Mouse (Mus musculus) intestine, postnatal 0 days (tissue): ENCODE data around the gene Dlg2. TPM values are rescaled to one million over a fixed set of nuclear protein-coding genes. Genes with fewer than 3 reads are reported as not detected.

Experiments
- ATAC-seq: fragments of 200-750 bp; cut with Nextera tagmentation; 2 replicates; pipeline ENCODE4 v1.8.0; 2017; ENCODE audit warnings: mild to moderate bottlenecking, moderate TSS enrichment, moderate library complexity
- H3K27ac ChIP-seq: fragments of 300-500 bp; sonication (generic); 2 replicates; pipeline ENCODE4 v1.5.1; 2014; ENCODE audit warnings: mild to moderate bottlenecking, low read depth, low read length, moderate library complexity
- H3K27me3 ChIP-seq: fragments of 300-500 bp; sonication (generic); replicated peaks from 2 replicates; pipeline ENCODE4 v1.6.1; 2014; ENCODE audit warnings: low read length, mixed read lengths; ENCODE audit not compliant: control insufficient read depth, insufficient read depth
- H3K36me3 ChIP-seq: fragments of 300-500 bp; sonication (generic); 2 replicates; pipeline ENCODE4 v1.6.1; 2014; ENCODE audit warnings: mild to moderate bottlenecking, moderate library complexity; ENCODE audit not compliant: control insufficient read depth, insufficient read depth
- H3K4me1 ChIP-seq: fragments of 300-500 bp; sonication (generic); replicated peaks from 2 replicates; pipeline ENCODE4 v1.6.1; 2014; ENCODE audit warnings: antibody characterized with exemption, low read length, mixed read lengths; ENCODE audit not compliant: control insufficient read depth, insufficient read depth
- H3K4me2 ChIP-seq: fragments of 300-500 bp; sonication (generic); replicated peaks from 2 replicates; pipeline ENCODE4 v1.6.1; 2014; ENCODE audit warnings: low read depth, mild to moderate bottlenecking, moderate library complexity
- H3K4me3 ChIP-seq: fragments of 300-500 bp; sonication (generic); 2 replicates; pipeline ENCODE4 v1.5.1; 2014; ENCODE audit warnings: low read depth, low read length
- H3K9ac ChIP-seq: fragments of 300-500 bp; sonication (generic); 2 replicates; pipeline ENCODE4 v1.6.1; 2014; ENCODE audit warnings: mild to moderate bottlenecking, low read depth, low read length
- H3K9me3 ChIP-seq: fragments of 300-500 bp; sonication (generic); 2 replicates; pipeline ENCODE4 v1.6.1; 2016; ENCODE audit warnings: mixed run types; ENCODE audit not compliant: control insufficient read depth
- CTCF ChIP-seq: sonication (generic); IDR thresholded peaks from 2 replicates; pipeline ENCODE4 v1.5.1; 2016; ENCODE audit warnings: low read depth, mild to moderate bottlenecking, control low read depth, antibody characterized with exemption, moderate library complexity
- WGBS: fragments of 180-500 bp; shearing (Covaris S2); extraction: QIAGEN DNeasy Blood & Tissue Kit; methylation state at CpG from one replicate; pipeline ENCODE4 v1.1.7; 2014; 5-methylcytosine and 5-hydroxymethylcytosine counted together
- polyA plus RNA-seq: library from polyadenylated mRNA; unstranded; fragments of >200 nt; fragmentation: Nextera tagmentation; extraction: Ambion mirVana; gene quantifications from 2 replicates; pipeline ENCODE4 v1.2.1, GENCODE M21; 2015

Gene Dlg2
- polyA plus RNA-seq, 1 experiment from 2014 or later = 1.1 TPM

DNA sequence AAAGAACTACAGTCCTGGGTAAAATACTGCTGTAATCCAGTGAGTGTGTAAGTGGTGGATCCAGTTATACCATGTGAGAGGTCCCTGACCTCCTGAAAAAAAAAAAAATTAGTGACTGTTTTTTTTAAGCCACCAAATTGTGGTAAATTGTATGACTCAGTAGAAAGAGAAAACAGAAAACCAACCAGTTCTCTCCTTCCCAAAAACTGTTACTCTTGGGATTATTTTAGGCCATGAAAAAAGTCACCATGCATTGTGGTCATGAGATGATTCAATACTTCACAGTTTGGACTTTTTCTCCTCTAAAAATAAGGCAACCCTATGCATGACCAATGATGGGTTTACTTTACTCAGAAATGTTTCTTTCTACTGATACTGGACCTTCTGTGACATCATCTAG, 1291.2 kb downstream of the Dlg2 start:
- no peak for ATAC-seq
- Histone ChIP-seq H3K4me2 (no peak overlapping the region), H3K27ac (no peak overlapping the region), H3K4me3 (no peak overlapping the region), H3K4me1 (no peaks in the 10 kb centered on the region), H3K9me3 (no peaks in the 10 kb centered on the region), H3K36me3 (no peaks in the 10 kb centered on the region), H3K9ac (no peak overlapping the region), H3K27me3 (no peaks in the 10 kb centered on the region)
- TF ChIP-seq CTCF = no peak

DNA sequence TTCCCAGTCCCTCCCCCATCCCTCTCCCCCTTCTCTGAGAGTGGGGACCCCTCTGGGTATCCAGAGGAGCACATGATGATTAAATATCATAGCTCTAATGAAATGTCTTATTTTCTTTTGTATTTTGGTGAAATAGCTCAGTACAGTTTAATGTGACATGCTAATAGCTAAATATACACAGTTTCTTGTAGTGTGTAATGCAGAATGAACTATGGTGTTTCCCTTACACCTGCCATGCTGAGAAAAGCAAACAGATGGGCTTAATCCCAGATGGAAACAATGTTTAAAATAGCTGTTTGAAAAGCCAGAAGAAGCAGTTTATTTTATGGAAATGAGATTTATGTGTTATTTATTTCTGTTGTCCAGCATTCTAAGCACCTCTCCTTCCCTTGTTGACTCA, 1302.2 kb downstream of the Dlg2 start:
- Histone ChIP-seq H3K9me3 (no peaks in the 10 kb centered on the region), H3K36me3 (no peaks in the 10 kb centered on the region)
- ATAC-seq = no peak

DNA sequence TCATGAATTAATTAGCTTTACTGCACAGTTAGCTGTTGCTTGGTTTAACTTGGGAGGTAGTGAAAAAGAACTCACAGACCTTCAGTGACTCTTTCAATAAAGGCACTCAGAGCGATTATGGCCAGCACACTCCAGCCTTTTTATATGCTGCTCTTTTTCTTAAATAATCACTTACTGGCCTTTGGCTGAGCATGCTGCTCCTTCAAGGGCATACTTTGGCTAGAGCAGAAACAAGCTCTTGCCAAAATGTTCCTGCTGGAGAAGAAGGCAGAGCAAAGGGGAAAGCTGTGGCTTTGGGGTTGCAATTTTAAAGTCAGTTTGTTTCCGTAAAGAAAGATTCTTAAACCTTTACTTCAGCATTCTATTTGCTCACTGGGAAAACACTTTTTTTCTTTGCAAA, 1308.1 kb downstream of the Dlg2 start:
- no peaks in the 10 kb centered on the region for H3K9me3 ChIP-seq
- WGBS = 76% methylated on average over 2 of the region's 2 CpGs
- H3K4me1 ChIP-seq = no peaks in the 10 kb centered on the region
- H3K27ac ChIP-seq = no peak overlapping the region
- H3K4me2 ChIP-seq = no peak overlapping the region
- ATAC-seq = no peak
- no peak for TF ChIP-seq CTCF
- H3K27me3 ChIP-seq = no peaks in the 10 kb centered on the region
- no peak overlapping the region for H3K4me3 ChIP-seq
- no peaks in the 10 kb centered on the region for H3K36me3 ChIP-seq
- H3K9ac ChIP-seq = no peak overlapping the region

More for the DNA sequence above, 1302.2 kb downstream of the Dlg2 start:
- no peak for TF ChIP-seq CTCF
- Histone ChIP-seq H3K4me2 (no peak overlapping the region), H3K4me1 (no peaks in the 10 kb centered on the region), H3K4me3 (no peak overlapping the region), H3K27me3 (no peaks in the 10 kb centered on the region), H3K27ac (no peak overlapping the region), H3K9ac (no peak overlapping the region)

- WGBS = 81% methylated on average over 5 of the region's 5 CpGs
- ATAC-seq = no peak
- Histone ChIP-seq H3K4me2 (no peak overlapping the region), H3K27me3 (no peaks in the 10 kb centered on the region), H3K4me3 (no peak overlapping the region), H3K4me1 (no peaks in the 10 kb centered on the region), H3K9ac (no peak overlapping the region), H3K36me3 (no peaks in the 10 kb centered on the region), H3K27ac (no peak overlapping the region), H3K9me3 (no peaks in the 10 kb centered on the region)
- TF ChIP-seq CTCF = no peak
Measured at GRCm38 (mm10) chr7:91785445-91785844, 1309.0 kb downstream of the Dlg2 start.

DNA sequence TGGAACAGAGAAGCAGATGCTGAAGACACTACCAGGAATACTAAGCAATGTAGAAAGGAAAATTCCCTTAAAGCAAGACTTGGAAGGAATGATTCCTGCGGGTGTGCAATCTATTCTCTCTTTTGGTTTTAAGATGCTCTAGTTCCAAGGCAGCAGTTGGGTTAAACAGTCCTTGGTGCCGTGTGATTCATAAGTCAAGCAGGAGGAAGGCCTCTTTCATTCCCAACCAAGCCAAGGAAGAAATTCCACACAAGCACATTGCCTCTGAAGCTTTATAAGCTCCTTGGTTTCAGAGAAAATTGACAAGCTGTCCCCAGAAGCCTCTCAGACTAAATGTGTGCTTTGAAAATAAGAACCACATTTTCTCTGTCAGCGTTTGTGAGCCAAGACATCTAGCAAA, 1309.4 kb downstream of the Dlg2 start:
- Histone ChIP-seq H3K4me2 (no peak overlapping the region), H3K9ac (no peak overlapping the region), H3K4me3 (no peak overlapping the region), H3K36me3 (no peaks in the 10 kb centered on the region), H3K9me3 (no peaks in the 10 kb centered on the region), H3K4me1 (no peaks in the 10 kb centered on the region), H3K27ac (no peak overlapping the region), H3K27me3 (no peaks in the 10 kb centered on the region)
- no peak for TF ChIP-seq CTCF
- WGBS = 62% methylated on average over 3 of the region's 3 CpGs
- ATAC-seq = no peak

DNA sequence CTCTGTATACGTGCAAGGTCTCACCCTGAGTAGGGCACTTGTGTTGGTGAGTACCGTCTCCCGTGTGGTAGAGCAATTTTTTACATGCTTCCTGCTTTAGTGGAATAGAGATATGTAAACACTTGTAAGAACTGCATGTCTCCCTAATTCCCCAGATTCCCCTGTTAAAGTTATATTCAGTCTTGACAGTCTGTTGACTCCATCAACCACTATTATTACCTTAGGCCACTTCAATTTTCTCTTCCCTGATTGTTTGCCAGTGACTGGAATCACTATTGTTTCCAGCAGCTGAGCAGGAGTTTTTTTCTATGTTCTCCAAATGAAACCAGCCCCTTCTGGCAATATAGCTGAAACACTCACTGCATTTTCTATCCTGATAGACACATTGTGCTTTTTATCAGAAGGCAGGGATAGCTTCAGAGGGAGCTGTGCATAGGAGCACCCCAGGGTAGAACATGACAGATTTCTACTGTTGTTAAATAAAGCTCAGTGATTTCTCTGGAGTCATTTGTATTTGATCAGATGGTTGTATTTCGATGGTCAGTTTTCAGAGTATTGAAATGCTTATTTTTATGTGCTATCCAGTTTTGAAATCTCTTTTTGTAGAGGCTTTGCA, 1314.6 kb downstream of the Dlg2 start:
- TF ChIP-seq CTCF = no peak
- Histone ChIP-seq H3K36me3 (no peaks in the 10 kb centered on the region), H3K4me2 (no peak overlapping the region), H3K4me3 (no peak overlapping the region), H3K4me1 (no peaks in the 10 kb centered on the region), H3K9ac (no peak overlapping the region), H3K27me3 (no peaks in the 10 kb centered on the region), H3K27ac (no peak overlapping the region), H3K9me3 (no peaks in the 10 kb centered on the region)
- 53% methylated on average over 4 of the region's 4 CpGs for WGBS
- ATAC-seq = no peak

DNA sequence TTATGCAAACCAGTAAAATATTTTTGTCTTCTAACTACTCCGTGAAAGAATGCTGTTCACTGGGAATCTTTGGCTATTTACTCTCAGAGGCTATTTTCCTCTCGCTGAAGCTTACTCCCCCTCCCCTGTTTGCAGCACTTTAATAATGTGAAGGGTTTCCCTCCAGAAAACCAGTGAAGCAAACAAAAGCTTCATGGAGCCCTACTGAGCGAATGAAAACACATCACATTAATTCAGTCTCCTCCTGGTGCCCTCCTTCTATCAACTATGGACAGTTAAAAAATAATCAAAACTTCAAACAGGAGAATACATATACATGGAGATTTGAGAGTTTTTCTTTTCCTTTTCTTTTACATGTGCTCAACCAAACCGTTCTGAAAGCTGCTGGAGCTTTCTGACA, 1330.2 kb downstream of the Dlg2 start:
- no peak overlapping the region for H3K4me3 ChIP-seq
- no peak for ATAC-seq
- H3K4me1 ChIP-seq = no peaks in the 10 kb centered on the region
- no peaks in the 10 kb centered on the region for H3K27me3 ChIP-seq
- no peak overlapping the region for H3K27ac ChIP-seq
- H3K9me3 ChIP-seq = no peaks in the 10 kb centered on the region
- H3K36me3 ChIP-seq = no peaks in the 10 kb centered on the region
- WGBS = 53% methylated on average over 4 of the region's 4 CpGs
- no peak overlapping the region for H3K4me2 ChIP-seq
- TF ChIP-seq CTCF = no peak
- no peak overlapping the region for H3K9ac ChIP-seq
